Mouse (Mus musculus) MEL (cell line): Measurements from ENCODE around the gene Rgl1.

Experiments
- CHD1 ChIP-seq: IDR thresholded peaks from 2 replicates; pipeline ENCODE4 v1.6.1; 2012; ENCODE audit warnings: low read depth, mild to moderate bottlenecking, inconsistent platforms, low read length, improper control_type of control experiment
- CHD2 ChIP-seq: IDR thresholded peaks from 2 replicates; pipeline ENCODE4 v1.6.1; 2011; ENCODE audit warnings: low read length, improper control_type of control experiment
- CTCF ChIP-seq, 3 experiments: IDR thresholded peaks in 2 of 3; conservative IDR thresholded peaks in 1 of 3; 2 replicates each; pipeline ENCODE4 v1.5.1; 2011 to 2012; ENCODE audit warnings: low read length in 3 of 3, low read depth in 2 of 3, mild to moderate bottlenecking in 2 of 3, improper control_type of control experiment in 1 of 3, inconsistent platforms in 1 of 3, mixed read lengths in 1 of 3, moderate library complexity in 1 of 3; ENCODE audit not compliant: control insufficient read depth in 1 of 3, insufficient read depth in 1 of 3, poor library complexity in 1 of 3, severe bottlenecking in 1 of 3
- JUND ChIP-seq: IDR thresholded peaks from 2 replicates; pipeline ENCODE4 v1.6.1; 2011; ENCODE audit warnings: low read depth, mild to moderate bottlenecking, improper control_type of control experiment, low read length
- NRF1 ChIP-seq: IDR thresholded peaks from 2 replicates; pipeline ENCODE4 v1.6.1; 2014; ENCODE audit warnings: low read depth, mild to moderate bottlenecking, inconsistent platforms, low read length, improper control_type of control experiment, moderate library complexity; ENCODE audit not compliant: poor library complexity, insufficient read depth, severe bottlenecking
- POLR2A ChIP-seq, 2 experiments: IDR thresholded peaks; 2 replicates each; pipeline ENCODE4 v1.6.1; 2011 to 2012; ENCODE audit warnings: low read length in 2 of 2, mild to moderate bottlenecking in 2 of 2, control low read depth in 1 of 2, improper control_type of control experiment in 1 of 2, low read depth in 1 of 2, moderate library complexity in 1 of 2; ENCODE audit not compliant: control insufficient read depth in 1 of 2, insufficient read depth in 1 of 2, poor library complexity in 1 of 2
- ZC3H11A ChIP-seq: IDR thresholded peaks from 2 replicates; pipeline ENCODE4 v1.6.1; 2012; ENCODE audit warnings: low read depth, mild to moderate bottlenecking, inconsistent platforms, low read length, improper control_type of control experiment
- ZMIZ1 ChIP-seq: IDR thresholded peaks from 2 replicates; pipeline ENCODE4 v1.6.1; 2012; ENCODE audit warnings: low read depth, mild to moderate bottlenecking, inconsistent platforms, low read length, improper control_type of control experiment, moderate library complexity
- ZNF384 ChIP-seq: IDR thresholded peaks from 2 replicates; pipeline ENCODE4 v1.6.1; 2012; ENCODE audit warnings: low read depth, mild to moderate bottlenecking, inconsistent platforms, low read length, improper control_type of control experiment

GRCm38 (mm10) chr1:152810533-152811439, 44.6 kb upstream of the Rgl1 start:
- no peak for TF ChIP-seq CTCF (IDR thresholded peaks at IDR 0.05 in 2 of 3, conservative IDR thresholded peaks at IDR 0.05 in 1 of 3; ENCODE audit: control insufficient read depth in 1 of 3, insufficient read depth in 1 of 3, low read depth in 2 of 3, low read length in 3 of 3, poor library complexity in 1 of 3, severe bottlenecking in 1 of 3)
- no peak for TF ChIP-seq JUND
- TF ChIP-seq ZC3H11A: no peak
- TF ChIP-seq CHD1: no peak
- no peak for TF ChIP-seq POLR2A (IDR thresholded peaks at IDR 0.05; ENCODE audit: control insufficient read depth in 1 of 2, insufficient read depth in 1 of 2, low read depth in 1 of 2, low read length in 2 of 2, poor library complexity in 1 of 2)
- TF ChIP-seq ZMIZ1: no peak
- no peak for TF ChIP-seq ZNF384
- no peak for TF ChIP-seq CHD2
- TF ChIP-seq NRF1: no peak
